Mouse (Mus musculus) ES-Bruce4 (cell line): Measurements from ENCODE around the gene Hinfp. TPM values are rescaled to one million over a fixed set of nuclear protein-coding genes. Genes with fewer than 3 reads are reported as not detected.

Experiments
- H3K27ac ChIP-seq: 2 replicates; pipeline ENCODE4 v1.5.1; 2012; ENCODE audit warnings: low read length, inconsistent platforms; ENCODE audit not compliant: insufficient read depth
- H3K27me3 ChIP-seq: 2 replicates; pipeline ENCODE4 v1.6.1; 2012; ENCODE audit warnings: mild to moderate bottlenecking, low read length, inconsistent platforms; ENCODE audit not compliant: control insufficient read depth, poor library complexity, insufficient read depth, severe bottlenecking
- H3K36me3 ChIP-seq: 2 replicates; pipeline ENCODE4 v1.6.1; 2012; ENCODE audit warnings: inconsistent platforms, mild to moderate bottlenecking, low read length, moderate library complexity; ENCODE audit not compliant: control insufficient read depth, poor library complexity, insufficient read depth, severe bottlenecking
- H3K4me1 ChIP-seq: one replicate; pipeline ENCODE4 v1.8.1; 2011; ENCODE audit warnings: low read length; ENCODE audit not compliant: control insufficient read depth, insufficient read depth
- H3K4me3 ChIP-seq: 2 replicates; pipeline ENCODE4 v1.5.1; 2011; ENCODE audit warnings: low read depth, mild to moderate bottlenecking, low read length
- H3K9ac ChIP-seq: 2 replicates; pipeline ENCODE4 v1.6.1; 2012; ENCODE audit warnings: low read depth, mild to moderate bottlenecking, inconsistent platforms; ENCODE audit not compliant: poor library complexity, severe bottlenecking
- H3K9me3 ChIP-seq: replicated peaks from 2 replicates; pipeline ENCODE4 v1.6.1; 2012; ENCODE audit warnings: mild to moderate bottlenecking, low read length, inconsistent platforms; ENCODE audit not compliant: control insufficient read depth, poor library complexity, insufficient read depth, severe bottlenecking
- CTCF ChIP-seq: IDR thresholded peaks from one replicate; pipeline ENCODE4 v1.8.1; 2011; ENCODE audit warnings: low read depth, low read length
- EP300 ChIP-seq: IDR thresholded peaks from 2 replicates; pipeline ENCODE4 v1.6.1; 2011; ENCODE audit warnings: low read depth, low read length; ENCODE audit not compliant: insufficient read depth
- POLR2A ChIP-seq: IDR thresholded peaks from one replicate; pipeline ENCODE4 v1.8.1; 2011; ENCODE audit warnings: low read length; ENCODE audit not compliant: insufficient read depth
- polyA plus RNA-seq: library from polyadenylated mRNA; stranded (reverse); fragments of >200 nt; gene quantifications from 2 replicates; pipeline ENCODE4 v1.2.4, GENCODE M21; 2011; ENCODE audit warnings: low read depth; ENCODE audit not compliant: missing spikeins, insufficient read depth, insufficient read length

Gene Hinfp
- polyA plus RNA-seq, 1 experiment: 27.8 TPM

DNA sequence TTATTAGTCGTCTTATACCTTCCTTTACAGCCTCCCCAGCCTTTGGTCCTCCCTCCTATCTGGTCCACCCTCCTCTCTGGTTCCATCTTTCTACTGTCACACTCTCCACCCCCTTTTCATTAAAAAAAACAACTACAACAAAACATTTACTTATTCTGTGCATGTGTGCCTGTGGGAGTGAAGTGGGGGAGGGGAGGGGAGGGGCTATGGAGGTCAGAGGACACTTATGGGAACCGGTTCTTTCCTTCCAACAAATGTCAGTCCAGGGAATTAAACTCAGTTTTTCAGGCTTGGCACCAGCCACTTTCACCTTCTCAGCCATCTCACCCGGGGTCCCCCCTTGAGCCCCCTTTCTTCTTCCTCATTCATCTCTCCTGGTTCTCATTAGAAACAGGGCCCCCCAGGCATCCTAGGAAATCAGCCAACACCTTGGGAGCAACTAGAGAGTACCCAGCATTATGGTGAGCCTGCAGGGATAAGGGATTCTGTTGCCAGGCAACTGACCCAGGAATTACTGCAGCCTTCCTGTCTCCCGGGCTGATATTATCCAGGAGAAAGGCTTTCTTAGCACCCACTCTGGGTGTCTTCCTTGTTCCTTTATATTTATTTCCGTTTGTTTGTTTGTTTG, 50.8 kb downstream of the Hinfp start:
- no peak overlapping the region for H3K27ac ChIP-seq
- TF ChIP-seq CTCF (no peak), EP300 (no peak), POLR2A (no peak)

DNA sequence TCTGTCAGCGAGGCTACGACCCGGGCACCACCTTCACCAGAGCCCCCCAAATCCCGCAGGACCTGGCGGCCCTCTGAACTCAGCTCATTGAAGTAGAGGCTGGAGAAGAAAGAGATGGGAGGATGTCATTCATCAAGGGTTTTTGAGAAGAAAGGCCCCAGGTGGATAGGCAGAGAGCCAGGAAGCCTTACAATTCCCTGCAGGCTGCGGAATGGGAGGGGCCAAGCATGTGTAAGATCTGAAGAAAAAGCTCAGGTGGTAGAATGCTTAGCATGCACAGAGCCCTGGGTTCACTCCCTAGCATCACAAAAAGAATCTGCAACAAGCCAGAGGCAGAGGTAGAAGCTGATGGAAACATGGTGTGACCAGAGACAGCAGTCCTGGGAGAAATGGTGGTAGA, 52.0 kb downstream of the Hinfp start:
- Histone ChIP-seq H3K9ac (no peak overlapping the region), H3K4me3 (no peak overlapping the region), H3K4me1 (peaks cover 2% of the 10 kb centered on the region), H3K9me3 (no peaks in the 10 kb centered on the region), H3K27me3 (no peaks in the 10 kb centered on the region), H3K36me3 (no peaks in the 10 kb centered on the region), H3K27ac (no peak overlapping the region)
- no peak for TF ChIP-seq CTCF
- TF ChIP-seq POLR2A: no peak
- TF ChIP-seq EP300: no peak

More for the DNA sequence above, 50.8 kb downstream of the Hinfp start:
- Histone ChIP-seq H3K9me3 (no peaks in the 10 kb centered on the region), H3K36me3 (no peaks in the 10 kb centered on the region), H3K9ac (no peak overlapping the region), H3K4me3 (no peak overlapping the region), H3K27me3 (no peaks in the 10 kb centered on the region), H3K4me1 (peaks cover 2% of the 10 kb centered on the region)

DNA sequence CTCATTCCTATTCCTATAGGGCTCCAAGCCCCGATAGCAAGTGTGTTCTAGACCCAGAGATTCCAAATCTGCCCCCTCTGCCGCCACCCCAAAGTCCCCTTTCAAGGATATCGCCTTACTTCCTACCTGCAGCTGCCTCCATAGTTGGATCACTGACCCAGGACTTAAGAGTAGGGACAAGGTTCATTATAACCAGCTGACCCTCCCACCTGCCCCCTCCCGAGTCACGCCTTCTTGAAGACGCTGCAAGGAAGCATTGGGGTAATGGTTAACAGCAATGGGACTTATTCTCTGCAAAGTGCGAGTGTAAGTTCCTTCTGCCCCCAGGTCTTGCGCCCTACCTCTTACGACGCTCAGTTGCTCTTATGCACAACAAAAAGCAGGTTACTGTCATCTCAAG, 54.2 kb downstream of the Hinfp start, which contains the start of gene Pdzd3:
Gene Pdzd3 (minus strand): TSS at position 158 of the 400 bp plus-strand sequence.
- TF ChIP-seq EP300 (no peak), POLR2A (no peak), CTCF (no peak)
- H3K9me3 ChIP-seq: no peaks in the 10 kb centered on the region
- H3K4me3 ChIP-seq: no peak within 1 kb of the TSS
- H3K4me1 ChIP-seq: peaks cover 2% of the 10 kb centered on the region
- H3K27me3 ChIP-seq: no peaks in the 10 kb centered on the region
- no peak within 1 kb of the TSS for H3K27ac ChIP-seq
- H3K9ac ChIP-seq: no peak within 1 kb of the TSS
- H3K36me3 ChIP-seq: no peaks in the 10 kb centered on the region

DNA sequence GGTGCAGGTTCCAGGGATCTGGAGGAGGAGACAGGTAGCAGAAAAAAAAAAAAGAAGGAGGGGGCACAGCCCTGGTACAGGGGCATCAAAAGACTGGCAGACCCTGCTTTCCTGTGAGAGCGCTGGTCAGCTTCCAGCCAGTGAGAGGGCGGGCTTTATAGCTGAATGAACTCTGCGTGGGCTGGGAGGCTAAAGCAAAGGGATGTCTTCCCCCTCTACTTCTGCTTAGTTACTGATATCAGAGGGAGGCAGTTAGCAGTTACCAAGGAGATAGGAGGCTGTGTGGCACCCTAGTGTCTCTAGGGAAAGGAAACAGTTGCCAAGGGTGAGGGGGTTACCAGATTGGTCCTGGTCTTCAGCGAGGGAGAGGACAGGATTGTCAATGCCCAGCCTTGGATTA, 55.0 kb downstream of the Hinfp start:
- H3K36me3 ChIP-seq: no peaks in the 10 kb centered on the region
- no peak for TF ChIP-seq EP300
- no peak for TF ChIP-seq POLR2A
- no peak for TF ChIP-seq CTCF

DNA sequence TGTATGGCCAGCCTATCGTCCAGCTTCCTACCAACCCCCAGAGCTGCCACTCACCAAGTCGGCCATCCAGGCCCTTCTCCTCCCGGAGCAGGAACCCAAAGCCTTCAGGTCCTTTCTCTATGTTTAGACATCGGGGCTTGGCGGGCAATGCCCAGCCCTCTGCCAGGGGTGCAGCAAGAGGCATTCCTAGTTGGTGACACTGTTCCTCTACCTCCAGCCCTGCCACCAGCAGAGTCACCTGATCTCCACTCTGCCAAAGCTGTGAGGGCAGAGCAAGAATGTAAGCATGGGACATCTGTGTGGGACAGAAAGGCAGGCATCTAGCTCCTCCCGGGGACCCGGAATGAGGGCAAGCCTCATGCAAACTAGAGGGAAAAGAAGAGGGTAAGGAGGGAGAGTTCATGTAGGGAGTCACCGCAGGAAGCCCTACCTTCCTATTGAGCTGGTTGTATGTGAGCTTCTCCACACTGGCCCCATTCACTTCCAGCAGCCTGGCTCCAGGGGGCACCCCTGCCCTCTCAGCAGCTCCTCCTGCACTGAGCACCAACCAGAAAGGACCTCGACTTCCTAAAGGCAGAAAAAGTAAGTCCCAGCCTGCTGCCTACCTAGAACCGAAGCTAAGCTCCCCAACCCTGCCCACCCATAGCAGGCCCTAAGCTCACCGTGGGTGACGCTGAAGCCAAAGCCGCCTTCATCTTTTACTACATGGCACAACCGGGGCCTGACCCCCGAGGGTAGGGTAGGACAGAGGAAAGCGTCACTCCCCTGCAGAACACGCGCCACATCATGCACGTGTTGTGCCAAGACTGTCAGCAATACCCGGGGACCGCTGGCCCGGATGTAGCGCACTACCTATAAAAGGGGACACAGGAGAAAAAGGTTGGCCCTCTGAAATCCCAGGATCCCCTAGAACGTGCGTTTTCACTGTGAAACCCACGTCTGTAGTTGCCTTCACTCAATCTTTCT, 56.0 kb downstream of the Hinfp start:
- no peaks in the 10 kb centered on the region for H3K9me3 ChIP-seq
- H3K4me1 ChIP-seq: peaks cover 2% of the 10 kb centered on the region
- no peaks in the 10 kb centered on the region for H3K36me3 ChIP-seq
- TF ChIP-seq CTCF (peak; percentile 62), POLR2A (no peak), EP300 (0 out of 2 replicates have a peak, but pooled peaks have one; percentile 11)
- peak overlapping the region; percentile 6; the same call in 1 of the 2 replicates for H3K4me3 ChIP-seq
- H3K27me3 ChIP-seq: no peaks in the 10 kb centered on the region
- H3K27ac ChIP-seq: no peak overlapping the region
- H3K9ac ChIP-seq: no peak overlapping the region

More for the DNA sequence above, 55.0 kb downstream of the Hinfp start:
- no peaks in the 10 kb centered on the region for H3K27me3 ChIP-seq
- H3K27ac ChIP-seq: no peak overlapping the region
- peaks cover 2% of the 10 kb centered on the region for H3K4me1 ChIP-seq
- H3K9me3 ChIP-seq: no peaks in the 10 kb centered on the region
- H3K4me3 ChIP-seq: no peak overlapping the region
- H3K9ac ChIP-seq: no peak overlapping the region
